Mouse (Mus musculus) adrenal gland, adult (tissue): Measurements from ENCODE around the gene Elmo1.

Experiments
- DNase-seq, 2 experiments: peaks; one replicate each; pipeline ENCODE4 v3.0.0; 2022 to 2023; ENCODE audit warnings: low spot score in 1 of 2; ENCODE audit not compliant: inconsistent age in 2 of 2

Gene Elmo1

GRCm38 (mm10) chr13:20254911-20255310 lies 164.5 kb downstream of the Elmo1 start:
- no peak for DNase-seq

DNA sequence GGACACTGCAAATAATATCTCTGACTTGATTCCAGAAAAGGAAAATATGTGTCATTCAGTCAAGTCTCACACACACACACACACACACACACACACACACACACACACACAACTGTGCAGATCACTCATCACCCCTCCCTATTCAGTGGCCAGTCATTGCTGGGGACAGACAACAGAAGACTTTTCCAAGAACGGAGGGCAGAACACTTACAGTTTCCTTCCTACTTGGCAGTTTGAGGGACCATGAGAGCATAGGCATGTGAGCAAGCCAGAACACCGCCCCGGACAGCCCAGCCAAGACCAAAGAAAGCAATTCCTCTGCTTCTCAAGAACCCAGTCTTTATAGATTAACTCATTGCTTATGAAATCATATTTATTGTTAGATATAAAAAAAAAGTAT lies 165.0 kb downstream of the Elmo1 start:
- no peak for DNase-seq

GRCm38 (mm10) chr13:20256613-20257012 lies 166.2 kb downstream of the Elmo1 start:
- no peak for DNase-seq

- DNase-seq: peak in 1 of 2 experiments; percentile 60
Measured at GRCm38 (mm10) chr13:20257562-20258525, 167.4 kb downstream of the Elmo1 start.

GRCm38 (mm10) chr13:20263173-20263572 lies 172.8 kb downstream of the Elmo1 start:
- DNase-seq: no peak

- DNase-seq: no peak
Measured at GRCm38 (mm10) chr13:20270148-20270547, 179.8 kb downstream of the Elmo1 start.

- DNase-seq: peak; percentile 23 to 74
Measured at GRCm38 (mm10) chr13:20271799-20272198, 181.4 kb downstream of the Elmo1 start.

DNA sequence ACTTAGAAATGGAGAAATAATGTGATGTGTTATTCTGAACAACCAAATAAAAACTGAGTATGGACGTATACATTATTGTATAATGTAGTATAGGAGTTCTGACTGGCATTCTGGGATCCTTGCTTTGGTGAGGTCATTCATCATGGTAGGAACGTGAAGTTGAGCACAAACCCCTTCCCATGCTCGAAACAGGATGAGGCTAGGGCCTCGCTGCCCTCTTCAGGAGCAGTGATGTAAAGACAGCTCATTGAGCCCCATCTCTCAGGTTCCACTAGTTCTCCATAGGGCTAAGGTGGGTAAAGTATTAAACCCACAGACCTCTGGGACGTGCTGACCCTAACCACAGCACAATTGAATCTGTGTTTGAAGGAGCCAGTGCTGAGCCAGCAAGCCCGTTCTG lies 182.2 kb downstream of the Elmo1 start:
- peak; percentile 11 to 64 for DNase-seq

- no peak for DNase-seq
Measured at GRCm38 (mm10) chr13:20279889-20280288, 189.5 kb downstream of the Elmo1 start.

DNA sequence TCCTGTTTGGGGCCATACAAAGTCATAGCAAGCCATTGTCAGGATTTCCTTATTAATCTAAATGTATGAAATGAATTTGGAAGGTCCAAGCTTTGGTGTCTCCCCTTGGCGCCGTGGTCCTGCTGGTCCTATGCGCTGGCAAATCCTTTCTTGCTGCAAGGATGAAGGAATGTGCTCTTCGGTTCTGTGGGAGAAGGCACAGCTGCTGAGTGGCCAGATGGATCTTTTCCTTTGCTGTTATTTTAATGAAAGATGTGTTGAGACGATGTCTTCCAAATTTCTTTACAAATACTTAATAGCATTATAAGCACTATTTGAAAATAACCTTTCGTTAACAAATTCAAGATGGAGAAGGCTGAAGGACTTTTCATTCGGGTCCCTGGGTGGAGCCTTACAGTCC lies 193.5 kb downstream of the Elmo1 start:
- no peak for DNase-seq

- no peak for DNase-seq
Measured at GRCm38 (mm10) chr13:20286680-20287079, 196.3 kb downstream of the Elmo1 start.

- no peak for DNase-seq
Measured at GRCm38 (mm10) chr13:20288393-20288792, 198.0 kb downstream of the Elmo1 start.

- peak in 1 of 2 experiments; percentile 37 for DNase-seq
Measured at GRCm38 (mm10) chr13:20290412-20290811, 200.0 kb downstream of the Elmo1 start.

DNA sequence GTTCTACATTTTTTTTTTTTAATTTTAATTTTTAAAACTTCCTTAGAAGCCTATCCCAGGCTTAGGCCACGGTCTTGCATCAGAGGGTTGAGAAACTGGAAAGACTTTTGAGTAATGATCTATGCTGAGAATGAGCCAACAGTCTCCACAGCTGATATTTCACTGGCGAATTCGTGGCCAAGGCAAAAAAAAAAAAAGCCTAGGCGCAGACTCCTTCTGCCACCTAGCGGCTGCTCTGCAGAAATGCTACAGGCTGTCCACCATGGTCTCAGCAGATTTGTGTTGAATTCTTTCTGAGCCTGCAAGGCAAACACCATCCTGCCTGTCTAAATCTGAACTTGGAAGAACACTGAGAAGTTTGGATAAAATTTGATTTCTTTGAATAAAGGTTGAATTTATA lies 202.0 kb downstream of the Elmo1 start:
- peak; percentile 60 to 85 for DNase-seq

DNA sequence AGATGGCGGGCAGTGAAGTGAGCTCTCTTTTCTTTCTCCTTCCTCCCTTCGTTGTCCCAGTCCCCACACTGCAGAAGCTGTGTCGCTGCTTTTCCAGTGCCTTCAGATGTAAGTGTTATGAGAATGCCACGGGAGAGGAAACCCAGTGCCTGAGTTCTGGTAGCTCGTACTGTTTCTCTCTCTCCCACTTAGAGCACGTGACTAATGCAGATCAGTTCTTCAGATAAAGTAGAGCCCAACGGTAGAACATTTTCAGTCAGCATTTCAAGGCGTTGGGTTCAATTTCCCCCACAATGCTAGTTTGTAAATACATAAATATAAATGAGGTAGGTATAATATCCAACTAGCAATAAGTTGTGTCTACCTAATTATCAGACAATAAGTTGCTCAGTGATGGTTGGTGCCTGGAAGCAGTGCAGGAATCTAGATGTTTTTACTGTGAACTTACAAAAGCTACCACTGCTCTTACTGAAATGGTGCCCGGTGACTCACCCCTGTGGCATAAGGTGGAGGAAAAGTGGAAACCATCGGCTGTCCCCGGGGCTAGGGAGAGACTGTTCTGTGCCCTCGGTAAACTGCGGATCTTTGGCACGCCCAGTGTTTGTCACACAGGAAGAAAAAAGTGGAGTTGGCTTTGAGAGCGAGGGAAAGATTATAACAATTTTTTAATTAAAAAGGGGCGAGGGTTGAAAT lies 205.0 kb downstream of the Elmo1 start:
- DNase-seq: no peak

- peak; percentile 36 to 82 for DNase-seq
Measured at GRCm38 (mm10) chr13:20297841-20298240, 207.4 kb downstream of the Elmo1 start.

DNA sequence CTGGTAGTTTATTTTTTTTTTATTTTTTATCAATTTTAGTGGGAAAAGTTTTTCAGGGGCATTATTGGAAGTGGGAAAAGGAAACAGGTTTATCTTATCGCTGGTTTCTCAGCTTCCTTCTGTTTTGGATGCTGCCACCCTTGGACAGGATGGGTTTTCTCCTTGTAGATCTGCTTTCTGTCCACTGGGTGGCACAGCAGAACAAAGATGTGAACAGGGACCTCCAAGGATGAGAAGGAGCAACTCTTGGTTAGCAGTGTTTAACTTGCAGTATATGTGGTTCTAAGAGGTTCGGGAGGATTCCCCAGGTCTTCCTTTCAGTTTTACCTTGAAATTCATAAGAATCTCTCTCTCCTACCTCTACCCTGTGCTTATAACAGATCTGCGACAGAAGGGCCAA lies 209.0 kb downstream of the Elmo1 start:
- peak in 1 of 2 experiments; percentile 62 for DNase-seq

DNA sequence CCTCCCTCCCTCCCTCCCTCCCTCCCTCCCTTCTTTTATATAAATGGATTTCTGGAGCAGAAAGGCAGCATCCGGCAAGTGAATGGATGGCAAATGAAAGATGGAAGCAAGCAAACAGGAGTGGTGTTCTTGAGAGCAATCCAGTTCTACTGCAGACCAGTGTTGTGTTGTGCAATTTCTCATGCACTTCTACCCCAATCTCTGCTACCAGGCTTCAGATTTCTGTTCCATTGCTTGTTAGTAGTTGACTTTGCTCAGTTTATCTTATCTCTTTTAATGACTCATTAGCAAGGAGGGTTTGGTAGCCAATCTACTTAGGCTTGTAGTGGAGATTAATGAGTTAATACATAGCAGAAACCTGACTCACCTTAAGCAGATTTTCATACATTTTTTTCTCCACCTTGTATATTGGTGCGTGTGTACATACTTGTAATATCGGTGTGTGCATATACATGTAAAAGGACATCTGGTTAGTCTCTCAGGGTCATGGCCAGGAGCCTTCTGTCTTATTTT lies 209.7 kb downstream of the Elmo1 start:
- no peak for DNase-seq

DNA sequence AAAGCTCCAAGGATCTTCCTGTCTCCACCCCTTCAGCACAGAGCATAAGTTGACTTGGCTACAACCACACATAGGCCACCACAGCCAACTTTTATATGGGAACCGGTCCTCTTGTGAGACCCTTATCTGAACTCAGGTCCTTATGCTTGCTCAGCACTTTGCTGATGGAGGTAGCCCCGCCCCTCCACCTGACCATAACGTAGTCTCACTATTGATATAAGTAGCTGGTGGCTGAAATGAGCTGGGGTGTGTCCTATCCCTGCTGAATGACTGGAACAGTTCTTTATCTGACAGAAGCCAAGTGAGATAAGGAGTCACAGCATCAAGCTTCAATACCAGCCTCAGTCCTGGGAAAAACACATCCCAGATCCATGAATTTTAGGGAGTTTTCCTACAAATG lies 210.2 kb downstream of the Elmo1 start:
- no peak for DNase-seq

DNA sequence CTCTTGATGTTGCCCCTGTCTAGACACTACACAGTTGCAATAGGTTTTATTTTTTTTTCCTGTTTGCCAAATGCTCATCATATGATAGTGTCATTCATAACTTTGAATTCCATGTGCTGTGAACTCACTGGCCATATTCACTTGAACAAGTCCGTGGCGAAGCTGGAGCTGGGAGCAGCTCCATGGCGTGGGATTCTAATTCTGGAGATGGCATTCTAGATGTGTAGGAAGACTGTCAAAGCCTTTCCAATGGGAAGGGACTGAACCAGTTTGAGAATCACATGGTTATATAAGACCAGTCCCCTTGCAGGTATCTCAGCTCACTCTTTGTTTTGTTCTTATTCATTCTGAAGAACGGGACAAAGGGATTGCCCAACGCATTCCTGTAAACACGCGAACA lies 211.4 kb downstream of the Elmo1 start:
- DNase-seq: no peak

DNA sequence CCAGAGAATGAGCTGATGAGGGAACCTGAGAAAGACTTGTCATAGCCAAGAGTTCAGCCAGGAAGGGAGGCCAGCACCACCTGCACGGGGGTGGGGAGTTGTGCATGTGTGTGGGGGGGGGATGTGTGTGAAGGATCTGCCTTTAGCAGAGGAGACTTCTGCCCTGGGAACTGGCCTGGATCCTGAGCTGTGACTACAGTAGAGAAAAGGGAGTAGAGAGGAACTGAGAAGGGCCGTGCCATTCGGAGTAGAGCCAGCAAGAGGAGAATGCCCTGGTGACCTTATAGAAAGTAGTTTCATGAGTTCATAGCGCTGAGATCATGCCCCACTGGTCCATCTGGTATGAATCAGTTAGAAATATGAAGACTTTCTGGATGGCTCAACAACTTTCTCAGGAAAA lies 215.2 kb downstream of the Elmo1 start:
- no peak for DNase-seq
